ENCODE assay signal across 27 mouse cellular contexts in the genomic region with DNA sequence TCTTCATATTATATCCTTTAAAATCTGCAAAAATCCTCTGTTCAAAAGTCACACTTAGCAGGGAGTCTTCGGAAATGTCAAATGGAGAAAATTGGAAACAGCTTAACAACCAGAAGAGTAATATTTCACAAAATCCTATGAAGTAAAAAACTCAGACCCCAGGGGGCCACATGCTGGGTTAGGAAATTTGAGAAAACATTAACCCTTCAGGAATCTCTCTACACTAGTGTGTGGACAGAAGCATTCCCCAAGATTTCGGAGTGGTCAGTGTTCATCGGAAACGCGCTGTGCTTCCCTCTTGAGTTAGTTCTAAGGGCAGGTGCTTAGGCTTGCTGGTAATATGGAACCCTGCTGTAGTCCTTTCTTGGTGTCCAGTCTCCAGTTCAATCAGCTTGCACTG.
A peak's percentile ranks its signal among the peaks of the same experiment; 100 is the strongest.
DNase-seq lines count a peak whose midpoint lies in the region; ATAC-seq lines count a peak whose summit lies in the region.
"Had no signal": no experiment of that assay in that cellular context is flagged by ENCODE, and none has a peak within 500 bp of the region (broad histone marks: within the 10 kb centered on the region; RNA-seq: fewer than 3 reads in every experiment).

No protein-coding gene starts in this region.

- no peak overlapping the region for H3K4me2 ChIP-seq in embryonic facial prominence, embryonic 11.5 days (ENCODE audit: low read depth, low read length)
- H3K4me2 ChIP-seq in midbrain, embryonic 11.5 days: no peak overlapping the region
- H3K4me2 ChIP-seq in midbrain, embryonic 13.5 days (replicated peaks): no peak overlapping the region
- H3K4me2 ChIP-seq in embryonic facial prominence, embryonic 14.5 days (ENCODE audit: low read depth, low read length): peak overlapping the region; percentile 7; the same call in 1 of the 2 replicates
- H3K4me2 ChIP-seq: forebrain, embryonic 13.5 days; heart, embryonic 12.5 days; hindbrain, embryonic 12.5 days; liver, embryonic 13.5 days; neural tube, embryonic 15.5 days had no signal

- H3K27ac ChIP-seq in embryonic facial prominence, embryonic 11.5 days (replicated peaks; ENCODE audit: low read depth, low read length): no peak overlapping the region
- H3K27ac ChIP-seq in embryonic facial prominence, embryonic 10.5 days (replicated peaks): no peak overlapping the region
- H3K27ac ChIP-seq in midbrain, embryonic 11.5 days (ENCODE audit: low read depth, low read length): no peak overlapping the region
- no peak overlapping the region for H3K27ac ChIP-seq in midbrain, embryonic 13.5 days
- no peak overlapping the region for H3K27ac ChIP-seq in embryonic facial prominence, embryonic 14.5 days (replicated peaks; ENCODE audit: low read depth, low read length)
- H3K27ac ChIP-seq: forebrain, embryonic 13.5 days; hindbrain, embryonic 12.5 days; liver, embryonic 13.5 days; neural tube, embryonic 15.5 days had no signal

- 48% methylated on average over 5 of the region's 5 CpGs for WGBS in embryonic facial prominence, embryonic 11.5 days
- whole genome bisulfite sequencing in embryonic facial prominence, embryonic 10.5 days: 65% methylated on average over 5 of the region's 5 CpGs
- 78% methylated on average over 5 of the region's 5 CpGs for WGBS in midbrain, embryonic 11.5 days
- WGBS in midbrain, embryonic 13.5 days: 80% methylated on average over 5 of the region's 5 CpGs
- WGBS in embryonic facial prominence, embryonic 14.5 days: 30% methylated on average over 5 of the region's 5 CpGs

- 0 out of 2 replicates have a peak, but pooled peaks have one; percentile 56 for ATAC-seq in embryonic facial prominence, embryonic 11.5 days (replicated peaks; ENCODE audit: insufficient number of reproducible peaks, low FRiP score, low TSS enrichment, low read depth)
- ATAC-seq in midbrain, embryonic 11.5 days (ENCODE audit: low FRiP score): no peak
- no peak for ATAC-seq in midbrain, embryonic 13.5 days
- ATAC-seq in embryonic facial prominence, embryonic 14.5 days (ENCODE audit: low read depth): no peak
- ATAC-seq: CD4-positive, CD25-positive, alpha-beta regulatory T cell, adult 4 months; forebrain, embryonic 13.5 days; inflammation-experienced regulatory T-cells, adult 6 months had no signal

- H3K27me3 ChIP-seq in embryonic facial prominence, embryonic 11.5 days (ENCODE audit: control insufficient read depth, insufficient read depth, low read length): no peaks in the 10 kb centered on the region
- H3K27me3 ChIP-seq in embryonic facial prominence, embryonic 10.5 days (replicated peaks; ENCODE audit: low read depth, poor library complexity, severe bottlenecking): no peaks in the 10 kb centered on the region
- H3K27me3 ChIP-seq in midbrain, embryonic 11.5 days (ENCODE audit: control insufficient read depth, insufficient read depth, low read length): no peaks in the 10 kb centered on the region
- no peaks in the 10 kb centered on the region for H3K27me3 ChIP-seq in midbrain, embryonic 13.5 days
- H3K27me3 ChIP-seq in embryonic facial prominence, embryonic 14.5 days (replicated peaks; ENCODE audit: control insufficient read depth, insufficient read depth, low read length): no peaks in the 10 kb centered on the region
- H3K27me3 ChIP-seq: forebrain, embryonic 13.5 days; heart, embryonic 12.5 days; hindbrain, embryonic 12.5 days; liver, embryonic 13.5 days; neural tube, embryonic 15.5 days had no signal

- no peaks in the 10 kb centered on the region for H3K36me3 ChIP-seq in embryonic facial prominence, embryonic 11.5 days (replicated peaks; ENCODE audit: control insufficient read depth, insufficient read depth, low read depth, low read length)
- no peaks in the 10 kb centered on the region for H3K36me3 ChIP-seq in embryonic facial prominence, embryonic 10.5 days (replicated peaks)
- no peaks in the 10 kb centered on the region for H3K36me3 ChIP-seq in midbrain, embryonic 11.5 days (ENCODE audit: control insufficient read depth, insufficient read depth, low read length)
- no peaks in the 10 kb centered on the region for H3K36me3 ChIP-seq in midbrain, embryonic 13.5 days
- H3K36me3 ChIP-seq in embryonic facial prominence, embryonic 14.5 days (ENCODE audit: control insufficient read depth, insufficient read depth, low read length): no peaks in the 10 kb centered on the region
- H3K36me3 ChIP-seq: heart, embryonic 12.5 days; hindbrain, embryonic 12.5 days; liver, embryonic 13.5 days; neural tube, embryonic 15.5 days had no signal

- H3K9me3 ChIP-seq in embryonic facial prominence, embryonic 11.5 days (replicated peaks; ENCODE audit: control insufficient read depth, low read length): no peaks in the 10 kb centered on the region
- H3K9me3 ChIP-seq in embryonic facial prominence, embryonic 10.5 days: no peaks in the 10 kb centered on the region
- no peaks in the 10 kb centered on the region for H3K9me3 ChIP-seq in midbrain, embryonic 11.5 days (ENCODE audit: control insufficient read depth, low read length)
- no peaks in the 10 kb centered on the region for H3K9me3 ChIP-seq in midbrain, embryonic 13.5 days
- H3K9me3 ChIP-seq in embryonic facial prominence, embryonic 14.5 days (ENCODE audit: control insufficient read depth, low read length): no peaks in the 10 kb centered on the region
- H3K9me3 ChIP-seq: forebrain, embryonic 13.5 days; heart, embryonic 12.5 days; hindbrain, embryonic 12.5 days; liver, embryonic 13.5 days; neural tube, embryonic 15.5 days had no signal

- H3K9ac ChIP-seq in embryonic facial prominence, embryonic 11.5 days (replicated peaks; ENCODE audit: low read length): no peak overlapping the region
- H3K9ac ChIP-seq in midbrain, embryonic 11.5 days (ENCODE audit: low read length): no peak overlapping the region
- no peak overlapping the region for H3K9ac ChIP-seq in midbrain, embryonic 13.5 days (replicated peaks)
- no peak overlapping the region for H3K9ac ChIP-seq in embryonic facial prominence, embryonic 14.5 days (ENCODE audit: low read depth, low read length)
- H3K9ac ChIP-seq: forebrain, embryonic 13.5 days; heart, embryonic 12.5 days; hindbrain, embryonic 12.5 days; liver, embryonic 13.5 days; neural tube, embryonic 15.5 days had no signal

- H3K4me3 ChIP-seq in embryonic facial prominence, embryonic 11.5 days (ENCODE audit: low read depth, low read length): no peak overlapping the region
- H3K4me3 ChIP-seq in embryonic facial prominence, embryonic 10.5 days: no peak overlapping the region
- no peak overlapping the region for H3K4me3 ChIP-seq in midbrain, embryonic 11.5 days (ENCODE audit: low read depth, low read length)
- H3K4me3 ChIP-seq in midbrain, embryonic 13.5 days (replicated peaks): no peak overlapping the region
- H3K4me3 ChIP-seq in embryonic facial prominence, embryonic 14.5 days (ENCODE audit: low read depth, low read length): no peak overlapping the region
- H3K4me3 ChIP-seq: forebrain, embryonic 13.5 days; heart, embryonic 12.5 days; hindbrain, embryonic 12.5 days; liver, embryonic 13.5 days; myocyte; neural tube, embryonic 15.5 days had no signal

- H3K4me1 ChIP-seq in embryonic facial prominence, embryonic 11.5 days (ENCODE audit: control insufficient read depth, insufficient read depth, low read length): no peaks in the 10 kb centered on the region
- peaks cover 21% of the 10 kb centered on the region for H3K4me1 ChIP-seq in embryonic facial prominence, embryonic 10.5 days
- no peaks in the 10 kb centered on the region for H3K4me1 ChIP-seq in midbrain, embryonic 11.5 days (ENCODE audit: control insufficient read depth, insufficient read depth, low read length)
- peaks cover 7% of the 10 kb centered on the region for H3K4me1 ChIP-seq in midbrain, embryonic 13.5 days (replicated peaks)
- H3K4me1 ChIP-seq in embryonic facial prominence, embryonic 14.5 days (ENCODE audit: control insufficient read depth, insufficient read depth, low read length): peaks cover 7% of the 10 kb centered on the region; the same call in 1 of the 2 replicates
- H3K4me1 ChIP-seq: forebrain, embryonic 13.5 days; liver, embryonic 13.5 days had no signal

- peak; percentile 68 for DNase-seq in embryonic facial prominence, embryonic 11.5 days (ENCODE audit: low spot score)
- DNase-seq in embryonic facial prominence, embryonic 10.5 days (ENCODE audit: low spot score): no peak
- peak; percentile 86 for DNase-seq in midbrain, embryonic 11.5 days (ENCODE audit: low spot score, missing footprints)
- peak; percentile 21 for DNase-seq in embryonic facial prominence, embryonic 14.5 days (ENCODE audit: low spot score)
- DNase-seq in mesoderm, embryonic 11.5 days (ENCODE audit: low read depth, low spot score): peak; percentile 47
- no peak for DNase-seq in cerebellum, adult 9-10 months
- DNase-seq: adrenal gland, postnatal 14 days; cerebellum, adult 9-11 months; gastrocnemius, postnatal 10 days; heart, adult 11 months; heart, postnatal 10 days; kidney, adult 8-10 months; kidney, postnatal 10 days; left cerebral cortex, postnatal 4 days; liver, embryonic 13.5 days; lung, adult 2 months; lung, postnatal 14 days; midbrain, embryonic 14.5 days; thymus, adult 18-20 months had no signal

Comparison
In these comparisons a context has a peak if more than half of its experiments do, and no peak if none do; other contexts are left out.
1. DNase-seq: peak in embryonic facial prominence, embryonic 11.5 days (single experiment), midbrain, embryonic 11.5 days (single experiment), embryonic facial prominence, embryonic 14.5 days (single experiment) and mesoderm, embryonic 11.5 days (single experiment); none in embryonic facial prominence, embryonic 10.5 days (single experiment) and cerebellum, adult 9-10 months (single experiment).